Mouse (Mus musculus): ENCODE data around the gene Serpine2. TPM values are rescaled to one million over a fixed set of nuclear protein-coding genes. Genes with fewer than 3 reads are reported as not detected.

The Serpine2 gene
- total and polyA plus RNA-seq, 3 experiments: not detected

- H3K27me3 ChIP-seq (ENCODE audit: control insufficient read depth in 1 of 2, insufficient read depth in 2 of 2, low read length in 2 of 2): no peaks in the 10 kb centered on the region
- H3K4me3 ChIP-seq (ENCODE audit: control insufficient read depth in 1 of 2, insufficient read depth in 1 of 2, low read depth in 2 of 2, low read length in 2 of 2): no peak overlapping the region
- no peak overlapping the region for H3K27ac ChIP-seq (ENCODE audit: control insufficient read depth, low read depth, low read length)
- no peak for DNase-seq (ENCODE audit: low read depth, low spot score)
- no peak overlapping the region for H3K9ac ChIP-seq (ENCODE audit: control insufficient read depth, low read depth, low read length, poor library complexity, severe bottlenecking)
- no peaks in the 10 kb centered on the region for H3K36me3 ChIP-seq (ENCODE audit: control insufficient read depth in 1 of 2, insufficient read depth in 2 of 2, low read length in 2 of 2)
- TF ChIP-seq MAX (IDR thresholded peaks at IDR 0.05; ENCODE audit: low read length) (no peak), SMC3 (IDR thresholded peaks at IDR 0.05; ENCODE audit: low read depth, low read length) (no peak), ETS1 (IDR thresholded peaks at IDR 0.05; ENCODE audit: low read depth, low read length) (no peak), USF1 (IDR thresholded peaks at IDR 0.05; ENCODE audit: low read depth, low read length) (no peak), E2F4 (IDR thresholded peaks at IDR 0.05; ENCODE audit: borderline replicate concordance, low read depth, low read length) (no peak), TBP (IDR thresholded peaks at IDR 0.05; ENCODE audit: low read depth, low read length) (no peak)
- H3K9me3 ChIP-seq (replicated peaks; ENCODE audit: insufficient read depth, low read length): no peaks in the 10 kb centered on the region
- no peaks in the 10 kb centered on the region for H3K4me1 ChIP-seq (ENCODE audit: control insufficient read depth in 1 of 2, insufficient read depth in 2 of 2, low read length in 2 of 2)
- no peaks in the 10 kb centered on the region for H3K79me2 ChIP-seq (ENCODE audit: control insufficient read depth, insufficient read depth, low read length, poor library complexity)
Observed at GRCm38 (mm10) chr1:79846891-79847290, 14.1 kb downstream of the Serpine2 start.

- no peak for DNase-seq (ENCODE audit: low read depth, low spot score)
- no peaks in the 10 kb centered on the region for H3K4me1 ChIP-seq (ENCODE audit: control insufficient read depth in 1 of 2, insufficient read depth in 2 of 2, low read length in 2 of 2)
- H3K27me3 ChIP-seq (ENCODE audit: control insufficient read depth in 1 of 2, insufficient read depth in 2 of 2, low read length in 2 of 2): 0 out of 4 replicates have a peak, but pooled peaks cover 0 to 1% of the 10 kb centered on the region in 2 experiments
- H3K9me3 ChIP-seq (replicated peaks; ENCODE audit: insufficient read depth, low read length): no peaks in the 10 kb centered on the region
- no peak overlapping the region for H3K27ac ChIP-seq (ENCODE audit: control insufficient read depth, low read depth, low read length)
- no peaks in the 10 kb centered on the region for H3K36me3 ChIP-seq (ENCODE audit: control insufficient read depth in 1 of 2, insufficient read depth in 2 of 2, low read length in 2 of 2)
- H3K4me3 ChIP-seq (ENCODE audit: control insufficient read depth in 1 of 2, insufficient read depth in 1 of 2, low read depth in 2 of 2, low read length in 2 of 2): no peak overlapping the region
- TF ChIP-seq CTCF (IDR thresholded peaks at IDR 0.05 in 2 of 3, conservative IDR thresholded peaks at IDR 0.05 in 1 of 3; ENCODE audit: control insufficient read depth in 1 of 3, insufficient read depth in 1 of 3, low read depth in 2 of 3, low read length in 3 of 3, poor library complexity in 1 of 3, severe bottlenecking in 1 of 3): no peak
- no peak for TF ChIP-seq TCF12 (IDR thresholded peaks at IDR 0.05; ENCODE audit: low read depth, low read length)
- TF ChIP-seq RAD21 (IDR thresholded peaks at IDR 0.05; ENCODE audit: low read depth, low read length): no peak
- TF ChIP-seq NELFE (IDR thresholded peaks at IDR 0.05; ENCODE audit: low read depth, low read length): no peak
- TF ChIP-seq USF2 (IDR thresholded peaks at IDR 0.05; ENCODE audit: borderline replicate concordance in 1 of 2, insufficient read depth in 1 of 2, low read depth in 1 of 2, low read length in 2 of 2): no peak
- TF ChIP-seq ZC3H11A (IDR thresholded peaks at IDR 0.05; ENCODE audit: low read depth, low read length): no peak
- no peak for TF ChIP-seq CHD2 (IDR thresholded peaks at IDR 0.05; ENCODE audit: low read length)
- TF ChIP-seq GATA1 (IDR thresholded peaks at IDR 0.05; ENCODE audit: low read depth, low read length): no peak
- no peak for TF ChIP-seq TBP (IDR thresholded peaks at IDR 0.05; ENCODE audit: low read depth, low read length)
- TF ChIP-seq POLR2AphosphoS2 (IDR thresholded peaks at IDR 0.05; ENCODE audit: low read length): no peak
- no peaks in the 10 kb centered on the region for H3K79me2 ChIP-seq (ENCODE audit: control insufficient read depth, insufficient read depth, low read length, poor library complexity)
- H3K9ac ChIP-seq (ENCODE audit: control insufficient read depth, low read depth, low read length, poor library complexity, severe bottlenecking): no peak overlapping the region
Observed at GRCm38 (mm10) chr1:79832719-79833404, 28.1 kb downstream of the Serpine2 start.

Measured in MEL (cell line).